Mouse (Mus musculus) B cell, adult 2 months (primary cell): ENCODE data around the gene Gemin8.

ENCODE experiments used
- DNase-seq, 2 experiments: peaks; one replicate each; pipeline ENCODE4 v3.0.0; 2022

The Gemin8 gene

GRCm38 (mm10) chrX:166230515-166231267 is 60.4 kb downstream of the Gemin8 start:
- DNase-seq = peak in 1 of 2 experiments; percentile 15

GRCm38 (mm10) chrX:166236131-166236530 is 65.9 kb downstream of the Gemin8 start:
- DNase-seq = no peak

- peak; percentile 27 to 33 for DNase-seq
Measured at GRCm38 (mm10) chrX:166238831-166239460, 68.7 kb downstream of the Gemin8 start, which contains the start of gene Gpm6b. Gene Gpm6b, plus strand, starts transcription at chrX:166238911.

- peak in 1 of 2 experiments; percentile 1 for DNase-seq
Measured at GRCm38 (mm10) chrX:166239520-166239919, 69.3 kb downstream of the Gemin8 start.
